Mouse (Mus musculus): Measurements from ENCODE around the gene Natd1. TPM values are rescaled to one million over a fixed set of nuclear protein-coding genes. Genes with fewer than 3 reads are reported as not detected.

Natd1 gene
- polyA plus RNA-seq, 1 experiment from 2014 or later = 39.2 TPM

GRCm38 (mm10) chr11:60942263-60943015, 27.9 kb upstream of the Natd1 start:
- ATAC-seq (replicated peaks) = no peak
- H3K36me3 ChIP-seq (replicated peaks) = peaks cover 27% of the 10 kb centered on the region; the same call in 1 of the 2 replicates
- no peaks in the 10 kb centered on the region for H3K9me3 ChIP-seq
- H3K4me3 ChIP-seq = no peak overlapping the region
- no peaks in the 10 kb centered on the region for H3K4me1 ChIP-seq
- no peak overlapping the region for H3K27ac ChIP-seq
- no peaks in the 10 kb centered on the region for H3K27me3 ChIP-seq (replicated peaks)
- 92% methylated on average over 9 of the region's 9 CpGs for WGBS
- no peak overlapping the region for H3K9ac ChIP-seq
- no peak overlapping the region for H3K4me2 ChIP-seq

GRCm38 (mm10) chr11:60941370-60941769, 26.8 kb upstream of the Natd1 start:
- Histone ChIP-seq H3K9ac (no peak overlapping the region), H3K9me3 (no peaks in the 10 kb centered on the region), H3K4me2 (no peak overlapping the region), H3K36me3 (replicated peaks) (peaks cover 17% of the 10 kb centered on the region; the same call in 1 of the 2 replicates), H3K4me3 (no peak overlapping the region), H3K4me1 (no peaks in the 10 kb centered on the region), H3K27me3 (replicated peaks) (no peaks in the 10 kb centered on the region), H3K27ac (no peak overlapping the region)
- 55% methylated on average over 9 of the region's 9 CpGs for WGBS
- ATAC-seq (replicated peaks) = no peak

- 86% methylated on average over 5 of the region's 5 CpGs for WGBS
Observed at GRCm38 (mm10) chr11:60940501-60940900, 26.0 kb upstream of the Natd1 start.

DNA sequence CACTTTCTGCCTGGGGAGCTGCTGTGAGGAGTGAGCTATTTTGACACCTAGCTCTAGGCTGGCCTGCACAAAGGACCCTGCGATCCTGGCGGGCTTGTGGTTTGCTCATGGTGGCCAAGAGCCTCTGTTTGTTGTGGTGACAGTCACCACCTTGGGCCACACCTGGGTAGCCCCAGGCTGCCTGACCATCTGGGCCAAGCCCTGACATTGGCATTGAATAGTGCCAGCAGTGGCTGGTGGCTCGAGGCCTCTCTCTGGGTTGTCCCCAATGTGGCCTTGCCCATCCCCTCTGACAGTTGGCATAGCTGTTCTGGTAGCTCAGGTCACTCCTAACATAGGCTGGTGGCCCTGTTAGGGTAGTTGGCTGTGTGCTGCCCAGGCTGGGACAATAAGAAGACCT, 24.9 kb upstream of the Natd1 start:
- no peak overlapping the region for H3K27ac ChIP-seq

More at GRCm38 (mm10) chr11:60940501-60940900, 26.0 kb upstream of the Natd1 start:
- no peak overlapping the region for H3K4me3 ChIP-seq
- H3K27ac ChIP-seq = no peak overlapping the region
- H3K9ac ChIP-seq = no peak overlapping the region
- H3K36me3 ChIP-seq (replicated peaks) = peaks cover 14% of the 10 kb centered on the region; the same call in 1 of the 2 replicates
- no peak for ATAC-seq (replicated peaks)
- H3K9me3 ChIP-seq = no peaks in the 10 kb centered on the region
- H3K27me3 ChIP-seq (replicated peaks) = no peaks in the 10 kb centered on the region
- H3K4me1 ChIP-seq = no peaks in the 10 kb centered on the region
- no peak overlapping the region for H3K4me2 ChIP-seq

GRCm38 (mm10) chr11:60937611-60938010, 23.1 kb upstream of the Natd1 start:
- Histone ChIP-seq H3K9ac (no peak overlapping the region), H3K4me1 (peaks cover 22% of the 10 kb centered on the region), H3K4me3 (no peak overlapping the region), H3K27ac (no peak overlapping the region), H3K36me3 (replicated peaks) (no peaks in the 10 kb centered on the region), H3K9me3 (no peaks in the 10 kb centered on the region), H3K27me3 (replicated peaks) (no peaks in the 10 kb centered on the region), H3K4me2 (no peak overlapping the region)
- 85% methylated on average over 3 of the region's 3 CpGs for WGBS
- ATAC-seq (replicated peaks) = no peak

More for the DNA sequence above, 24.9 kb upstream of the Natd1 start:
- H3K4me1 ChIP-seq = peaks cover 5% of the 10 kb centered on the region; the same call in 1 of the 2 replicates
- H3K9me3 ChIP-seq = no peaks in the 10 kb centered on the region
- no peak overlapping the region for H3K9ac ChIP-seq
- H3K4me3 ChIP-seq = no peak overlapping the region
- H3K36me3 ChIP-seq (replicated peaks) = peaks cover 9% of the 10 kb centered on the region; the same call in 1 of the 2 replicates
- no peak for ATAC-seq (replicated peaks)
- no peaks in the 10 kb centered on the region for H3K27me3 ChIP-seq (replicated peaks)
- 91% methylated on average over 3 of the region's 3 CpGs for WGBS
- H3K4me2 ChIP-seq = no peak overlapping the region

- ATAC-seq (replicated peaks) = no peak
- H3K36me3 ChIP-seq (replicated peaks) = no peaks in the 10 kb centered on the region
Observed at GRCm38 (mm10) chr11:60935975-60936373, 21.4 kb upstream of the Natd1 start.

DNA sequence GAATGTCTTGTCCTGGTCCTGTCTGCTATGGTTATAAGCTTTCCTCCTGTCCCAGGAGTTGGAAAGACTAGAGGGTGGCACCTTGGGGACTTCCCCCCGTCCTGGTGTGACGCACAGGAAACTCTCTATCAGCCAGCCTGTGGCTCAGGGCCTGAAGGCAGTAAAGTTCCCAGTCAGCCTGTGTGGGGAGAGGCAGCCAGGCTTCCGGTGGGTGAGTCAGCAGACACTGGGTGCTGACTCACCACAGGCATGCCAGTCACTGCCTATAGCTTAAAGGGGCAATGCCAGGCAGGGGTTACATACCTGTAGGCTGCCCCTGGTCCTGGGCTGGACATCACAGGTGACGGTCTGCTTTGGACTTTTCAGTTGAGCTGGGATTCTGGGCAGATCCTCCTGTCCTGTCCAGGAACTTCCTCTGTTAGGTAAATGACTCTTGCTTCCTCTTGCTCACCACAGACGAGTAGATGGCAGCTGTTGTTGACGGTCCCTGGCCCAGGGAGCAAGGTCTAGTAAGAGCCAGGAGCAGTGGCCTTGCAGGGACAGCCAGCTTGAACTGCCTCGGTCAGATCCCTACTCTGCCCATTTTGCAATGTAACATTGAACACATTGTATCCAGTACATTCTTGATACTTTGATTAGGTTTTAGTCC, 20.9 kb upstream of the Natd1 start:
- no peak overlapping the region for H3K9ac ChIP-seq
- no peaks in the 10 kb centered on the region for H3K36me3 ChIP-seq (replicated peaks)
- WGBS = 84% methylated on average over 7 of the region's 7 CpGs
- no peaks in the 10 kb centered on the region for H3K9me3 ChIP-seq
- no peak for ATAC-seq (replicated peaks)
- H3K4me2 ChIP-seq = no peak overlapping the region
- no peak overlapping the region for H3K27ac ChIP-seq
- H3K4me3 ChIP-seq = no peak overlapping the region
- H3K27me3 ChIP-seq (replicated peaks) = no peaks in the 10 kb centered on the region
- H3K4me1 ChIP-seq = peaks cover 33% of the 10 kb centered on the region

More at GRCm38 (mm10) chr11:60935975-60936373, 21.4 kb upstream of the Natd1 start:
- Histone ChIP-seq H3K4me3 (no peak overlapping the region), H3K27ac (no peak overlapping the region), H3K4me2 (no peak overlapping the region), H3K4me1 (peaks cover 30% of the 10 kb centered on the region), H3K9ac (no peak overlapping the region), H3K9me3 (no peaks in the 10 kb centered on the region), H3K27me3 (replicated peaks) (no peaks in the 10 kb centered on the region)
- 80% methylated on average over 4 of the region's 4 CpGs for WGBS

DNA sequence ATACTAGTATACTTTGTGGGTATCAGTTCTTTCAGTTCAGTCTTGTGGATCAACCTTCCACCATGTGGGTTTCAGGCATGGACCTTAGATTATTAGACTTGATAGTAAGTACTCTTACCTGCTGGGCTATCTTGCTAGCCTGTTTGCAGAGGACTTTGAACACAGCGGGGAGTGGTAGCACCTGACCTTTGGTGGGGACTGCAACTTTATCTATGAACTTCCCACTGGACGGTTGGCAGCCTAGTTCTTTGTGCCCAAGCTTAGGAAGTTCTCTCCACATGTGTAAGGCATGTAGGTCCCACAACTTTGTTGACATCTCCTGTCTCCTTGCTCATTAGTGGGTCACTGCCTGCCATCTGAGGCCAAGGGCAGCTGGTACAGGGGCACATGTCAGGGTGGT, 20.2 kb upstream of the Natd1 start:
- H3K4me3 ChIP-seq = no peak overlapping the region
- no peak overlapping the region for H3K27ac ChIP-seq
- H3K4me2 ChIP-seq = no peak overlapping the region
- H3K27me3 ChIP-seq (replicated peaks) = no peaks in the 10 kb centered on the region; the same call in 1 of the 2 replicates
- WGBS = 93% methylated on average over 2 of the region's 2 CpGs
- H3K36me3 ChIP-seq (replicated peaks) = no peaks in the 10 kb centered on the region
- H3K9me3 ChIP-seq = no peaks in the 10 kb centered on the region
- H3K9ac ChIP-seq = no peak overlapping the region
- no peak for ATAC-seq (replicated peaks)
- H3K4me1 ChIP-seq = peaks cover 33% of the 10 kb centered on the region

- no peak for ATAC-seq (replicated peaks)
- Histone ChIP-seq H3K9ac (peak overlapping the region; percentile 19; the same call in 1 of the 2 replicates), H3K36me3 (replicated peaks) (no peaks in the 10 kb centered on the region), H3K4me3 (peak overlapping the region; percentile 95), H3K4me2 (peak overlapping the region; percentile 92), H3K4me1 (peaks cover 33% of the 10 kb centered on the region), H3K9me3 (no peaks in the 10 kb centered on the region), H3K27ac (no peak overlapping the region), H3K27me3 (replicated peaks) (no peaks in the 10 kb centered on the region; the same call in 1 of the 2 replicates)
- WGBS = 87% methylated on average over 10 of the region's 10 CpGs
Observed at GRCm38 (mm10) chr11:60933178-60933930, 18.8 kb upstream of the Natd1 start.

DNA sequence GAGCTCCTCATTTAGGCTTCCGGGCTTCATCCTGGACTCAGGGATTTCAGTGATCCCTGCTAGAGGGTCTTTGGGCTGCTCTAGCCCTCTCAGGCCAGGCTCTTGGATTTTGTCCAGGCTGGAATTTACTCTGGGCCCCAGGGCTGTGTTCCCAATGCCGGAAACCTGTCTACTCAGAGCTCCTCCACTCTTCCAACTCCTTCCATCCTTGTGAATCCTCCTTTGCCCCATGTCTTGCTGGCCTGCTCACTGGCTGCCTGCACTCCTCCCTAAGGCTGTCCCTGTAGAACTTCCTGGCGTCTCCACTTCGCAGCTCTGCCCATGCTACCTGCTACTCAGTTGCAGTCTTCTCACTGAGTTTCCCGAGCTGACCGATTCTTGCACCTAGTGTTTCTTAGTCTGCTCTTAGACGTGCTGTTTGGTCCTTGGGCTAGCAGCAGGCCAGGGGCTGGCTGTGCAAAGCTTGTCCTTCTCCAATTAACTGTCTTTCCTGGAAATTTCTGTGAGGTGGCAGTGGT, 18.0 kb upstream of the Natd1 start:
- H3K36me3 ChIP-seq (replicated peaks) = no peaks in the 10 kb centered on the region
- peaks cover 37% of the 10 kb centered on the region for H3K4me1 ChIP-seq
- H3K27me3 ChIP-seq (replicated peaks) = no peaks in the 10 kb centered on the region; the same call in 1 of the 2 replicates
- peak overlapping the region; percentile 92 for H3K4me2 ChIP-seq
- H3K27ac ChIP-seq = peak overlapping the region; percentile 79; the same call in 1 of the 2 replicates
- H3K4me3 ChIP-seq = peak overlapping the region; percentile 95
- 7% methylated on average over 7 of the region's 7 CpGs for WGBS
- H3K9ac ChIP-seq = peak overlapping the region; percentile 89
- H3K9me3 ChIP-seq = no peaks in the 10 kb centered on the region
- ATAC-seq (replicated peaks) = no peak; the same call in 1 of the 2 replicates

DNA sequence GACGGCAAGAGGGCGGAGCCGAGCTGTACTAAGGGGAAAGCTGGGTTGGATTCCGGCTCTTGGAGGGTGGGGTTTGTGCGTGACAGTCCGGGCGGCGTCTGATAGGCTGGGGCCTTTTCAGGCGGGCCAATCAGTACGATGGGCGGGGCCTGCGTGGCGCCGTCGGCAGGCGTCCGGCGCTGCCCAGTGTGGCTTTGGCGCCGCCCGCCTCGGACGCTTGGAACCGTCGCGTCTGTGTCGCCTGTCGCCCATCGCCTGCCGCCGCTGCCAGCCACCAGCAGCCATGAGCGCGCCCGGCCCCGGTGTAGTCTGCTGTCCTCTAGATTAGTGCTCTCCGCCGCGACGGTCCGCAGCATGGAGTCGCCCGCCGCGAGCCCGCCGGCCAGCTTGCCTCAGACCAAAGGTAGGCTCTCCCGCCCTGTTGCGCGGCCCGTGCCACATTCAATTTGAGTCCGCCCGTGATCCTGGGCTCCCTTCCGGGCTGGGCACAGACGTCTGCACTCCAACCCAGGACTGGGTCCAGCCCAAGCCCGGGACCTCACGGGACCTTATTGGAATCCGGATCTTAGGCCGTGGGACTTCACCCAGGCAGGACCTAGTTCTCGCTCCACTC, 17.4 kb upstream of the Natd1 start, which contains the start of gene Map2k3:
TSS of gene Map2k3 (plus strand) at position 165 of the 613 bp plus-strand sequence.
- 0% methylated on average over 45 of the region's 59 CpGs for WGBS
- no peaks in the 10 kb centered on the region for H3K36me3 ChIP-seq (replicated peaks)
- peak; percentile 96 for ATAC-seq (replicated peaks)
- H3K9me3 ChIP-seq = no peaks in the 10 kb centered on the region
- peak within 1 kb of the TSS; percentile 79 for H3K27ac ChIP-seq
- peaks cover 40% of the 10 kb centered on the region for H3K4me1 ChIP-seq
- no peaks in the 10 kb centered on the region; the same call in 1 of the 2 replicates for H3K27me3 ChIP-seq (replicated peaks)
- H3K4me3 ChIP-seq = peak within 1 kb of the TSS; percentile 95
- H3K4me2 ChIP-seq = peak within 1 kb of the TSS; percentile 92
- H3K9ac ChIP-seq = peak within 1 kb of the TSS; percentile 89
